Mouse (Mus musculus) kidney, adult 2 months (tissue): ENCODE measurements at regions not wholly inside any gene's neighbourhood (a gene's known extent, or its start where the extent isn't known, plus 50 kb on each side); places are given as distances from the start of the nearest gene placed in this dataset.
A peak's percentile ranks its signal among the peaks of the same experiment; 100 is the strongest.

Experiments
- DNase-seq: peaks from one replicate; pipeline ENCODE4 v3.0.0; 2021
- H3K27ac ChIP-seq: fragments of 200-500 bp; 2 replicates; pipeline ENCODE4 v1.5.1; 2012; ENCODE audit warnings: low read depth, low read length, control low read depth, inconsistent platforms; ENCODE audit not compliant: insufficient read depth
- H3K27me3 ChIP-seq: fragments of 200-500 bp; replicated peaks from 2 replicates; pipeline ENCODE4 v1.6.1; 2012; ENCODE audit warnings: mild to moderate bottlenecking, moderate library complexity, low read length, inconsistent platforms; ENCODE audit not compliant: control insufficient read depth, insufficient read depth
- H3K36me3 ChIP-seq: fragments of 200-500 bp; 2 replicates; pipeline ENCODE4 v1.6.1; 2012; ENCODE audit warnings: mild to moderate bottlenecking, moderate library complexity, low read length, inconsistent platforms; ENCODE audit not compliant: control insufficient read depth, insufficient read depth
- H3K4me1 ChIP-seq: fragments of 200-500 bp; 2 replicates; pipeline ENCODE4 v1.6.1; 2011; ENCODE audit warnings: low read length; ENCODE audit not compliant: control insufficient read depth, insufficient read depth
- H3K4me3 ChIP-seq: fragments of 200-500 bp; 2 replicates; pipeline ENCODE4 v1.5.1; 2011; ENCODE audit warnings: mild to moderate bottlenecking, low read depth, low read length, control low read depth; ENCODE audit not compliant: insufficient read depth
- CTCF ChIP-seq: fragments of 200-500 bp; conservative IDR thresholded peaks from 2 replicates; pipeline ENCODE4 v1.5.1; 2011; ENCODE audit warnings: low read depth, mild to moderate bottlenecking, control low read depth, low read length, moderate library complexity, mixed read lengths; ENCODE audit not compliant: insufficient read depth, insufficient read length
- POLR2A ChIP-seq: fragments of 200-500 bp; IDR thresholded peaks from one replicate; pipeline ENCODE4 v1.6.1; 2011; ENCODE audit warnings: low read depth, low read length, control low read depth
- WGBS: fragments of 180-500 bp; shearing (Covaris S2); methylation state at CpG from one replicate; pipeline ENCODE4 v1.1.7; 2018; 5-methylcytosine and 5-hydroxymethylcytosine counted together

DNA sequence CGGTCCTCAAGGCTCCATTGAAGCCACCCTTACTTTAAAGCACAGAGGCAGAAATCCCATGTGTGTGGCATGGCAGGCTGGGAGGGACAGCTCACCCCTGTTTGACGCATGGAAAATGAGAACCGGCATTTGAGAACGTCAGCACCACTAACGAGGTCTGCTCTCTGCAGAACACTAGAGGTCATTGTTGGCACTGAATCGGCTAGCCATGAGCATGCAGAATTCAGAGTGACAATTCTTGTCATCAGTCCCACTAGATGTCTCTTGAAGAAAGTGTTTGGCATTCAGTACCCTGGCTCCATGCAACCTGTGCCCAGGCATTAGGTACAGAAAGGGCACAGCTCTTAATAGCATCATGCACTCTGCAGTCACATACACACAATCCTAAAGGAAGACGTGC, 139.3 kb downstream of the Cand1 start:
- peak; percentile 27 for DNase-seq
- Histone ChIP-seq H3K4me3 (no peak overlapping the region), H3K36me3 (no peaks in the 10 kb centered on the region), H3K27me3 (no peaks in the 10 kb centered on the region), H3K4me1 (no peaks in the 10 kb centered on the region), H3K27ac (no peak overlapping the region)
- TF ChIP-seq POLR2A: no peak
- TF ChIP-seq CTCF: peak; percentile 57
- 21% methylated on average over 7 of the region's 7 CpGs for WGBS

DNA sequence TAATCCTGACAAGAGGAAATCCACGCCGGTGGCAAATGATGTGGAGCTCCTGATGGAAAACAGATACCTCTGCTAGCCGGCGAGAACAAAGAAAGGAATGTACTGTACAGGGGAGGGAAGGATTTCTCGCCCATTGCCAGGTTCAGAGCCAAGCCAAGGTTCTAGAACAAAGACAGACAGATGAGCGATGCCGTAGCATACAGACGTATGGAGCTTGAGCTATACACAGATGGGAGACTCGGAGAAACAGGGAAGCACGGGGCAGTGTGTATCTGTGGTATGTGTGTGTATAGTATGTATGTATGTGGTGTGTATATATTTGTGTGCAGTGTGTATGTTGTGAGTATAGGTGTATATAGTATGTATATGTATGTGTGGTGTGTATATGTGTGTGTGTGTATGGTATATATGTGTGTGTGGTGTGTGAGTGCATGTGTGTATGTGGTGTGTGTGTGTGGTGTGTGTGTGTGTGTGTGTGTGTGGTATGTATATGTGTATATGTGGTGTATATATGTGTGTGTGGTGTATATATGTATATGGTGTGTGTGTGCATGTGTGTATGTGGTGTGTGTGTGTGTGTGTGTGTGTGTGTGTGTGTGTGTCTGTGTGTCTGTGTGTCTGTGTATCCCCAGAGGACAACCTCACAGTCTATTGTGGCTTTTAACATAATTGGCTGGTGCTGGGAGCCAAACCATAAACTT, 140.6 kb downstream of the Cand1 start:
- H3K27me3 ChIP-seq: no peaks in the 10 kb centered on the region
- 59% methylated on average over 10 of the region's 10 CpGs for WGBS
- no peak overlapping the region for H3K4me3 ChIP-seq
- H3K4me1 ChIP-seq: no peaks in the 10 kb centered on the region
- no peak for DNase-seq
- no peaks in the 10 kb centered on the region for H3K36me3 ChIP-seq
- TF ChIP-seq POLR2A (no peak), CTCF (no peak)
- no peak overlapping the region for H3K27ac ChIP-seq

DNA sequence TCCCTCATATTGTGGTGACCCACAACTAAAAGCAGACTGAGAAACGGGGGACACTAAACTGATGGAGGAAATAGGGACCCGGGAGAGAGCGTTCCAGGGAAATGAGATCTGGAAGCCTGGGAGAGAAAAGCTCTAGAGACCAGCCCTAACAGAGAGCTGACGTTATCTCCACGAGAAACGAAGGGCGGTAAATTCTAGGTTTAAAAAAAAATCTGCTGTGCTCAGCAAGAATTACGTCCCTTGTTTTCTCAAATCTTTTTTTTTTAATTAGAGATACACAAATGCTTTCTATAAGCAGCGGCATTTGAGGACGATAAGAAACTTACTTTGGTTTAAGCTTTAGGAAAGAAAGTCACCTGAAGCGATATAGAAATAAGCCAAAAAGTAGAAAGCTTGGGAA, 145.7 kb downstream of the Cand1 start:
- 89% methylated on average over 11 of the region's 11 CpGs for WGBS
- no peak overlapping the region for H3K27ac ChIP-seq
- DNase-seq: no peak
- TF ChIP-seq POLR2A (no peak), CTCF (no peak)
- H3K4me3 ChIP-seq: no peak overlapping the region
- no peaks in the 10 kb centered on the region for H3K36me3 ChIP-seq
- H3K4me1 ChIP-seq: no peaks in the 10 kb centered on the region
- H3K27me3 ChIP-seq: no peaks in the 10 kb centered on the region

DNA sequence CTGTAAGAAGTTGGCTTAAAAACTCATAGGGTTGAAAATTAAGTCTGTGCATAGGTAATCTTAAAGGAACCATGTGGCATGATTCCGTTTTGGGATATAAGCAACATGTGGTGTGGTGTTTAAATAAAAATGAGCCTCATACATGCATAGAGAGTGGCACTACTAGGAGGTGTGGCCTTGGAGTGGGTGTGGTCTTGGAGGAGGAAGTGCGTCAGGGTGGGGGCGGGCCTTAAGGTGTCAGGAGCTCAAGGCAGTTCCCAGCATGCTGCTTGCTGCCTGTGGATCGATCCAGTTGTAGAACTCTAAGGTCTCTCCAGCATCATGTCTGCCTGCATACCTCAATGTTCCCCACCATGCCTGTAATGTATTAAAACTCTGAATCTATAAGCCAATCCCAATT, 152.0 kb downstream of the Cand1 start:
- H3K36me3 ChIP-seq: no peaks in the 10 kb centered on the region

DNA sequence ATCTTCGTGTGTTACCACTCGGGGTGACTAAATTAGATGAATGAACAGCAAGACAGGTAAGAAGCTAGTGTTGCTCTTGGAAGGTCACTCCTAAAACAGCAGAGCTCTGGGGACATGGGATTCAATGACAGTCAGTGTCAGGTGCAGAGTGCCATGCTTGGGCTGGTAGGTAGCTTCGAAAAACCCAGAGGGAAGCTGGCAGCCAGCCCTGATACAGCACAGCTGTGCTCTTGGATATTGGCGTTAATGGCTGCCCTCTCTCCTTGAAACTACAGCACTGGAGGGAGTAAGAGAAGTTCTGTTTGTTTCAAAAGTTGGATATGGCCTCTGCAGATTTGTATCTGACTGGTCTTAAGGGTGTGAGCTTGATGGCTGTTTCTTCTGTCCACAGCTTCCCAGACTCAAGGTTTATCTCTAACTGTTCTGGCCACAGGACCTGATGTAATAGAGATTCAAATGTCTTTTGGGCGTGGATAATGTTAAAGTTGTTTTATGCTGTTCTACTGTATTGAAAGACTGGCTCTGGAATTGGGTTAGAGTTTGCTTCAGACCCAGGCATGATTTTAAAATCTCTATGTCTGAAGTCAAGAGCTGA, 152.7 kb downstream of the Cand1 start:
- Histone ChIP-seq H3K36me3 (no peaks in the 10 kb centered on the region), H3K4me3 (no peak overlapping the region), H3K27me3 (no peaks in the 10 kb centered on the region), H3K27ac (no peak overlapping the region), H3K4me1 (no peaks in the 10 kb centered on the region)
- DNase-seq: no peak
- 83% methylated on average over 5 of the region's 5 CpGs for WGBS
- TF ChIP-seq POLR2A (no peak), CTCF (no peak)

More for the DNA sequence above, 152.0 kb downstream of the Cand1 start:
- no peaks in the 10 kb centered on the region for H3K4me1 ChIP-seq
- TF ChIP-seq POLR2A (no peak), CTCF (no peak)
- no peak for DNase-seq
- WGBS: 94% methylated on average over 4 of the region's 4 CpGs
- no peaks in the 10 kb centered on the region for H3K27me3 ChIP-seq
- H3K27ac ChIP-seq: no peak overlapping the region
- H3K4me3 ChIP-seq: no peak overlapping the region

DNA sequence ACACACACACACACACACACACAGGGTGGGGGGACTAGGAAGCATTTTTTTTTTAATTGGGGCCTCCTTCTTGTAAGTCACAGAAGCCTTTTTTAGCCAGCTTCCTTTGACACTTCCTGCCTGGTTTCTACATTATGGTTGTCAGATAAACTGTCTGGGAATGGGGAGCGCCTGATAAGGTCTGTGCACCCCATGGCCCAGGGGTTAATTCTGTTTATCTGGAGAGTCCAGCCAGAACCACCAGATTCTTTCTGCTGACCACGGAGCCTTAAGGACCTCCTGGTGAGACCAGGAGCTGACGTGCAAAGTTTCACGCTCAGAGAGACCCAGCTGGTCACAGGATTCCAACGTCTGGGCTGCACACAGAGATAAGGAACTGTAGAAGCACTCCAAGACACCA, 153.4 kb downstream of the Cand1 start:
- 44% methylated on average over 5 of the region's 5 CpGs for WGBS
- no peaks in the 10 kb centered on the region for H3K36me3 ChIP-seq
- DNase-seq: peak; percentile 30
- H3K27me3 ChIP-seq: no peaks in the 10 kb centered on the region
- TF ChIP-seq POLR2A (no peak), CTCF (no peak)
- H3K4me1 ChIP-seq: no peaks in the 10 kb centered on the region
- H3K4me3 ChIP-seq: no peak overlapping the region
- no peak overlapping the region for H3K27ac ChIP-seq

DNA sequence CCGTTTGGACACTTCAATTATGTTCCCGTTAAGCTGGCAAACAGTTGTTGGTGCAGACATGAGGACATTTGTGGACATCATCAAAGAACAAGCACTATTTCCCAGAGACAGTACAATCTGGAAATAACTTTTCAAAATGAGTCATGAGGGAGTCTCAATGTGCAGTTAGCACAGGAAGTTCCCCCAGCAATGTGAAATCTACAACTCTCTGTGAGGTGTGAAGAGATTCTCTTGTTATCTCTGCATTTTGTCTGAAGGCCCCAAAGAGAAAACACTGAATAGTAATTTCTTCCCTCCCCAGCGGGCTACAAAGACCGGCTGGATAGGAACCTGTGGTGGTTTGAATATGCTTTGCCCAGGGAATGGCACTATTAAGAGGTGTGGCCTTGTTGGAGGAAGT, 156.4 kb downstream of the Cand1 start:
- Histone ChIP-seq H3K4me3 (no peak overlapping the region), H3K36me3 (no peaks in the 10 kb centered on the region), H3K27me3 (no peaks in the 10 kb centered on the region), H3K4me1 (no peaks in the 10 kb centered on the region), H3K27ac (no peak overlapping the region)
- DNase-seq: no peak
- TF ChIP-seq POLR2A (no peak), CTCF (no peak)
- WGBS: 80% methylated on average over 4 of the region's 4 CpGs
